Mouse (Mus musculus) cerebellum, adult 2 months (tissue): Measurements from ENCODE around the gene Tsen34. TPM values are rescaled to one million over a fixed set of nuclear protein-coding genes. Genes with fewer than 3 reads are reported as not detected.
A peak's percentile ranks its signal among the peaks of the same experiment; 100 is the strongest.

Source experiments
- DNase-seq, 2 experiments: peaks; one replicate each; pipeline ENCODE4 v3.0.0; 2021
- H3K27ac ChIP-seq: fragments of 200-500 bp; 2 replicates; pipeline ENCODE4 v1.5.1; 2012; ENCODE audit warnings: low read length, control low read depth, inconsistent platforms; ENCODE audit not compliant: insufficient read depth
- H3K27me3 ChIP-seq: fragments of 200-500 bp; 2 replicates; pipeline ENCODE4 v1.6.1; 2012; ENCODE audit warnings: inconsistent platforms, mild to moderate bottlenecking, low read length, moderate library complexity; ENCODE audit not compliant: control insufficient read depth, insufficient read depth
- H3K4me1 ChIP-seq: fragments of 200-500 bp; 2 replicates; pipeline ENCODE4 v1.6.1; 2011; ENCODE audit warnings: low read length; ENCODE audit not compliant: control insufficient read depth, insufficient read depth
- H3K4me3 ChIP-seq: fragments of 200-500 bp; replicated peaks from 2 replicates; pipeline ENCODE3; 2011; ENCODE audit warnings: mild to moderate bottlenecking, low read depth, low read length, control low read depth; ENCODE audit not compliant: insufficient read depth
- CTCF ChIP-seq: fragments of 200-500 bp; IDR thresholded peaks from 2 replicates; pipeline ENCODE4 v1.5.1; 2011; ENCODE audit warnings: low read depth, mild to moderate bottlenecking, control low read depth, low read length, moderate library complexity, borderline replicate concordance; ENCODE audit not compliant: insufficient read depth
- POLR2A ChIP-seq: fragments of 200-500 bp; IDR thresholded peaks from 2 replicates; pipeline ENCODE4 v1.6.1; 2011; ENCODE audit warnings: low read length, control low read depth, borderline replicate concordance; ENCODE audit not compliant: insufficient read depth
- WGBS: fragments of 180-500 bp; shearing (Covaris S2); methylation state at CpG from one replicate; pipeline ENCODE4 v1.1.7; 2018; 5-methylcytosine and 5-hydroxymethylcytosine counted together
- polyA plus RNA-seq: library from polyadenylated mRNA; depleted of rRNA; stranded (reverse); fragments of >200 nt; gene quantifications from 2 replicates; pipeline ENCODE4 v1.2.3, GENCODE M21; 2012

The Tsen34 gene
- polyA plus RNA-seq, 1 experiment = 112 TPM

GRCm38 (mm10) chr7:3675228-3675548 lies 17.5 kb upstream of the Tsen34 start:
- no peak for DNase-seq
- Histone ChIP-seq H3K27ac (no peak overlapping the region), H3K27me3 (no peaks in the 10 kb centered on the region), H3K4me3 (no peak overlapping the region), H3K4me1 (no peaks in the 10 kb centered on the region)
- TF ChIP-seq CTCF (no peak), POLR2A (no peak)
- 79% methylated on average over 3 of the region's 3 CpGs for WGBS

- 85% methylated on average over 12 of the region's 12 CpGs for WGBS
- no peak for DNase-seq
Observed at GRCm38 (mm10) chr7:3676371-3676770, 16.3 kb upstream of the Tsen34 start.

GRCm38 (mm10) chr7:3677342-3677741 lies 15.3 kb upstream of the Tsen34 start, which contains the start of gene Tmc4:
Tmc4 (minus strand) TSS chr7:3677553.
- DNase-seq = no peak
- TF ChIP-seq CTCF (no peak), POLR2A (no peak)
- Histone ChIP-seq H3K4me3 (no peak within 1 kb of the TSS), H3K4me1 (no peaks in the 10 kb centered on the region), H3K27ac (no peak within 1 kb of the TSS), H3K27me3 (no peaks in the 10 kb centered on the region)
- WGBS = 54% methylated on average over 9 of the region's 9 CpGs

More at GRCm38 (mm10) chr7:3676371-3676770, 16.3 kb upstream of the Tsen34 start:
- Histone ChIP-seq H3K4me3 (no peak overlapping the region), H3K27me3 (no peaks in the 10 kb centered on the region), H3K4me1 (no peaks in the 10 kb centered on the region), H3K27ac (no peak overlapping the region)
- no peak for TF ChIP-seq POLR2A
- no peak for TF ChIP-seq CTCF

- DNase-seq = no peak
- Histone ChIP-seq H3K27me3 (no peaks in the 10 kb centered on the region), H3K27ac (no peak overlapping the region), H3K4me3 (no peak overlapping the region), H3K4me1 (no peaks in the 10 kb centered on the region)
- TF ChIP-seq CTCF (no peak), POLR2A (no peak)
- WGBS = 30% methylated on average over 10 of the region's 10 CpGs
Observed at GRCm38 (mm10) chr7:3683908-3684550, 8.6 kb upstream of the Tsen34 start.

GRCm38 (mm10) chr7:3684698-3685097 lies 8.0 kb upstream of the Tsen34 start:
- DNase-seq = no peak
- 68% methylated on average over 8 of the region's 8 CpGs for WGBS
- H3K4me1 ChIP-seq = no peaks in the 10 kb centered on the region
- no peak overlapping the region for H3K4me3 ChIP-seq
- no peak for TF ChIP-seq POLR2A
- no peak for TF ChIP-seq CTCF
- H3K27ac ChIP-seq = no peak overlapping the region
- no peaks in the 10 kb centered on the region for H3K27me3 ChIP-seq

- H3K4me3 ChIP-seq = no peak overlapping the region
- peak; percentile 70 to 79 for DNase-seq
- H3K4me1 ChIP-seq = no peaks in the 10 kb centered on the region
- no peak overlapping the region; the same call in 1 of the 2 replicates for H3K27ac ChIP-seq
- no peak for TF ChIP-seq POLR2A
- TF ChIP-seq CTCF = no peak
- no peaks in the 10 kb centered on the region for H3K27me3 ChIP-seq
- WGBS = 68% methylated on average over 31 of the region's 31 CpGs
Observed at GRCm38 (mm10) chr7:3685400-3686187, 7.1 kb upstream of the Tsen34 start.

- TF ChIP-seq CTCF (no peak), POLR2A (no peak)
- Histone ChIP-seq H3K27me3 (no peaks in the 10 kb centered on the region), H3K27ac (no peak overlapping the region), H3K4me3 (peak overlapping the region; percentile 86), H3K4me1 (no peaks in the 10 kb centered on the region)
- DNase-seq = no peak
- 49% methylated on average over 3 of the region's 3 CpGs for WGBS
Observed at GRCm38 (mm10) chr7:3691919-3692318, 744 bp upstream of the Tsen34 start.
